Mouse (Mus musculus) erythroblast, embryonic 14.5 days (primary cell): ENCODE data around the gene Picalm.

Source experiments
- GATA1 ChIP-seq: IDR thresholded peaks from 2 replicates; pipeline ENCODE4 v1.6.1; 2012; ENCODE audit warnings: low read length, inconsistent platforms, mixed read lengths
- TAL1 ChIP-seq: IDR thresholded peaks from 3 replicates; pipeline ENCODE4 v1.6.1; 2012; ENCODE audit warnings: low read length, inconsistent platforms, mixed read lengths

DNA sequence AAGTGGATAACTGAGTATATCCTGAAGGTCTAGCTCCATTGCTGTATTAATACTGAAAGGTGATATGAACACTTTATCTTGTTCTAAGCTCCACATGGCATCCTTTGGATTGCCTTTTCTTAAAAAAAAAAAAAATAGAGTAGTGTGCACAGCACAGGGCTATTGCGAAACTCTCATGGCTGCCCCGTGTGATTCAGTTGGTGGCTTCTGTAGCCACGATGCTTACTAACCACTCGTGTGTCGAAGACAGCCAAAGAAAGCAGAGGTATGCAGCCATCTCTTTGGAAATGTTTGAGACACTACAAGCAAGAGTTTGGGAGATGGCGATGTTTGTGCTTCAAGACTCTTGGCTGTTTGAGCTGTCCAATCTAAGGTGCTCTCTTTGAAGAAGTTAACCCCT is 113.1 kb downstream of the Picalm start:
- TF ChIP-seq TAL1 (no peak), GATA1 (no peak)
